Mouse (Mus musculus) cerebellum, adult 9-11 months (tissue): ENCODE measurements around the gene Tprg.
A peak's percentile ranks its signal among the peaks of the same experiment; 100 is the strongest.

Experiments
- DNase-seq: peaks from one replicate; pipeline ENCODE4 v3.0.0; 2022

The Tprg gene

DNA sequence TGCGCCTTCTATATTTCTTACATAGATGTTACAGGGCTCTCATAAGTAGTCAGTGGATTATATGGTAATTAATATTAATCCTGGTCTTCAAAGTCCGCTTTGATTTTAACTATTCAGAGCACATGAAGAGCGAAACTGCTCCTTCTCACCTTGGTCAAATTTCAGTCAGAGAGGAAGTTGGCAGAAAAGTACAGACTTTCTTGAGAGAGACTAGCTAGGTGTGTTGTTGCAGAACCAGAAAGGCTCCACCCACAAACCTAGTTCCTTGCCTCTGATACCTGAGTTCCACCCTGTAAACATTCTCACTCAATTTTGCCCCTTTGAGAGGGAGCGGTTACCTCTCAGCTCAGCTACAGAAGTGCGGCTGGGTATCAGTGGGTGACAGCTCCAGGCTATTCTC is at the start of gene Tprg:
Tprg (plus strand) TSS at position 301 of the 400 bp plus-strand sequence.
- DNase-seq: no peak

DNA sequence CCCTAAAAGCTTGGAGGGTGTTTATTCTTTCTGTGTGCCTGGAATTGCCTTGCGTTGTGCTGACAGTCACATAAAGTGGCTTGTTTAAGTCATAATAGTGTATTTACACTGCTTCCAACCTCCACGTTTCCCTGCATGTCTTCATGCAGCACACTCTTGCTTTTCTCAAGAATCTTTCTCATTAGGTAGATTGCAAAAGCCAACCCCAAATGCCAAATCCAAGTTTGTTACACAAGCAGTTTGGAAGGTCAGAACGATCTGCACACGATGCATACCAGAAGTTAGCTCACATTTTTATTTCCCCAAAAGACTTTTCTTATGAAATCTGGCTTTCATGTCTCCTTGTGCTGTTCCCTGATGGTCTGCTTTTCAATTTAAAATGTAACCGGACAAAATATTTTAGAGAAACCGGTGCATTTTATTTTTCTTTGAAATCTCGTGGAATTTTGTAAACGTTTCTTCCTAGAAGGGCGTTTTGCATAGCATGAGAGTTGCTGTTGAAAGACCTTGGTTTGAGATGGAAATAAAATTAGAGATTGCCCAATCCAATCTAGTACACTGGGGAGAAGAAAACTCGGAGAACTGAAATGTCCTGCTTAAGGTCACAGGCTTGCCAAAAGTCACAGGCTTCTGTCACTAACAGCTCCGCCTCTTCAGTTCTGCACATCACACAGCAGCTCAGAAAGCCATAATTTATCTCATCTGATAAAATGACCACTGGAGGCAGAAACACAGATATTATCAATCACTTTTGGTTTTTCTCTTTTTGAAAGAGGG is 48.2 kb upstream of the Tprg start:
- no peak for DNase-seq

DNA sequence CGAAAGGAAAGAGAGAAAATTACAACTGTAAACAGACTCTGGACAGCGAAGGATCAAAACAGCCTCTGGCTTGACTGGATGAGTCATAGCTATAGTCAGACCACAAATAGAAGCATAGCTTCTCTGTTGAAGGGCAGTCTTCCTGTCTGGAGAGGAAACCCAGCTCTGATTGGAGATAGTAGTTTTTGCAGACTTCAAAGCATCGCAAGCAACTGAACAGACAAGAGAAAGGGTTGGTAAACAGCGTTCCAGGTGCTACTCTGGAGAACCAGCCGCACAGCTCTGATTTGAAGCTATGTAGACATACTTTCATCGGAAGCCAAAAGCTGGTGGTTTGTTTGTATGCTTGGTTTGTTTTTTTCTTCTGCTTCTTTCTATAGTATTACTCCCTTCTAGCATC is 37.7 kb upstream of the Tprg start:
- DNase-seq: no peak

DNA sequence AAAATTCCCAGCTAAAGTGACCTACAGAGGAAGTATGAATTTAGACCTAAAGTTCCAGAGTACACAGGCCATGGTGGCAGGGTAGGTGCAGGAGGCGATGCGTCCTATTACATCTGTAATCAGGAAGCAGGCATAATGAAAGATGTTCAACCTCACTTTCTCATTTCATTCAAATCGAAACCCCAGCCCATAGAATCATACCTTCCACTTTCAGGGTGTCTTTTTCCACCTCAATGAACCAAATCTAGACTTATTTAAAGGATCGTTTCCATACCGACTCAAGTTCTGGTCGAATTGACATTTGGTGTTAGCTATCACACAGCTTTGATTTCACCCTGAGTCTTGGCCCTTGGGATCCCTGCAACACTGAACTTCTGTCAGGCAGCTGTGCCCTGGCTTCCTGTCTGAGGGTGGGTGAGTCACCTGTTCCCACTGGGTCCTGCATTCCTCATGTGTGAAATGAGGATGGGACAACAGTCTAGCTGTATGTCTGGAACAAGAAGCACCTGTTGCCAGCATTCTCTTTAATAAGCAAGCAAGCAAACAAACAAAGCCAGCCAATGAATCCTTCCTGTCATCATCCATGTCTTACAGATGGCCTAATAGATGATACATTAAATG is 36.4 kb upstream of the Tprg start:
- DNase-seq: no peak

DNA sequence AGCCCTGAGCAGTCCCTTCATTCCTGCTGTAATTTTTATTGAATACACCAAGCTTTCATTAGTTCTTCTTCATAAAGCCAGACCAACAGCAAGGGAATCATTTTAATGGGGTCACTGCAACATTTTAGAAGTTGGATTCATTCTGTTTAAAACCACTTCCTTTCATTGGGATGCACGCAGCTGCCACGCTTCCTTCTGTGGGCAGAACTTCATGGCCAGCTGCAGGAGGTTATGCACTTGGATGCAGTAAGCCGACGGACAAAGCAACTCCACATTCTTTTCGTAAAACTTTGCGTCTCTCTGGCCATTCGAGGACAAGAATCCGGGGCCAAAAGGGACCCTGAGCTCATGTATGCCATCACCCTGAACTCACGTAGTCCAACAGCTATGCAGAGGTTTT is 35.5 kb upstream of the Tprg start:
- no peak for DNase-seq

DNA sequence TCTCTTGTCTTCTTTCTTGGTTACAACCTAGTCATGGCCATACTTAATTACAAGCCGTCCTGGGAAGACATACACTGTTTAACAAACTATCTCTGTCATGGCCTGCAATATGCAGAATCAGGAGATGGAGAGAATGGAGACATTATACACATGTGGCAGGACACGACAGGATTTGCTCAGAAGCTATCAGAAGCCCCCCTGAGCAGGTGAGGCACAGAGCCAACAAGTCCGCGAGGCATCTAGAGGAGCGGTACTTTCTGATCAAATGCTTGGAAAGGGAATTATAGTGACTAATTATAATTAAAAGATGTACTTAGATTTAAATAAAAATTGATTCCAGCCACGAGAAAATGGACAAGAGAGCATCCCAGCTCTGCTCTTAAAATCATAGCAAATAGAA is 32.0 kb upstream of the Tprg start:
- DNase-seq: no peak

DNA sequence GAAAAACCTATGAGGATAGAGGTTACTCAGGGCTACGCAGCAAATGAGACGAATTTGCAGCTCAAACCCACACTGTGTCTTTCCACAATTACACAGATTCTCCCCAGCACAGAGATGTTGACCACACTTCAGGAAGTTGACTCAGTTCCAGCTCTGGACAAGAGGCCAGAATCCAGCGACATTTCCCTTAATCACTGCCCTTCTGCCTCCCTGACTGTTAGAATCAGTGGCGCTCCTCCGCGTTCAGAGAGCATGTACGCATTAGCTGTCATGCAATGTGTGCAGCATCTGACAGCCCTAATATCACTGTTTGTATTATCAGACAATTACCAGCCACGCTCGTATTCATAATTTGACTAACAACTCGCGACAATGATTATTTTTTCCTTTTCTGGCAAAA is 31.4 kb upstream of the Tprg start:
- DNase-seq: no peak

DNA sequence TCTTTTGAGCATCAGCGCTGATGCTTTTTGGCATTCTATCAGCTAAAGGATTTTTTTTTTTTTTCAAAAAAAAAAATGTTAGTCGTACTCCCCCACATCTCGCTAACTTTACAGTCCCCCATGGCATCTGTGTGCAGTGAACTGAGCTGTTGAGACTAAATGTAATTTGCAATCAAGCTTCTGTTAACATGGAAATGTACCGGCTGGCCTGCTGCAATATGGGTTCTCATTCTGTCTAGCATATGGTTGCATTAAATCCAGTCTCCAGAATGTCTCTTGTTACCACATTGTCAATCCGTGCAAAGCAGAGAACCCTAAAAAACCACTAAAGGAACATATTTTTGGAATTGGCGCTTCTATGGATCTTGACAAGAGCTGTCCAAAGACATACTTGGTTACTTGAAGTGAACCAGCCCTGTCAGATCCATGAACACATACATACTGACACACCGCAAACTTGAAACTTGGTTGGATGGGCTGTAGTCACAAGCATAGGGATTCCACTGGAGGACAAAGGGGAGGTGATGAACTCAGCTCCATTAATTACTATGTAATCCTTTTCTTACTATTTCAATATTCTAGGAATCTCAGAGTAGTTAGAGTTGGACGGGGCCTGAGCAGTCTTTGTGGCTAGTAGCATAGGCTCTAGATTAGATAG is 30.9 kb upstream of the Tprg start:
- DNase-seq: no peak

DNA sequence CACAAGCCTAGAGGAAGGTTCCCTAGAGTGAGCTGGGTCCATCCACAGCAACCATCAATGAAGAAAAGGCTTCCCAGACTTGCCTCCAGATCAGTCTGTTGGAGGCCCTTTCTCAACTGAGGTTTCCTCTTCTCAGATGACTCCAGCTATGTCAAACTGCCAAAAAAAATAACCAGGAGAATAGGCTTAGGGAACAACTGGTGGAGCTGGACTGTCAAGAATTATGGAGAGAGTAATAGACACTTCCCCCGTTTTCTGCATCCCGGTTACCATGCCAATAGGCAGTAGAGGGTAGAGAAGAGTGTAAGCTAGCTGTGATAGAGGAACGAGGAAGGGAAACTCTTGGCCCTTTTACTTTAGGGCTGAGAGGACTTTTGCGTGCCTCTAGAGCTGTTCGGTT is 24.3 kb upstream of the Tprg start:
- DNase-seq: no peak

DNA sequence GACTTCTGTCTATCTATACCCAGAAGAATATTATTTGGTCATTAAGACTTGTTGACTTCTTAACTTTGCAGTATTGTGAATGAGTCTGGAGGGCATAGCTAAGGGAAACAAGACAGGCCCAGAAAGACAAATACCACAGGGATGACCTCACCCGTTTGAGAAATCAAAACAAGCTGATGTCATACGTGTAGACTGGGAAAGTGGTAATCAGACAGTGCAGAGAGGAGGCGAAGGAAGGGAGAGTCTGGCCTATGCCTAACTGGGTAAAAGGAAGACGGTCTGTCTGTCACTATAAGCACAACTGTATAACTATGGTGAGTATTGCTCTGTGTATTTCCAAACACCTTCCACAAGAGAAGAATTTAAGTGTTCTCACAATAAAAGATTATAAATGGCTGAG is 23.7 kb upstream of the Tprg start:
- no peak for DNase-seq

DNA sequence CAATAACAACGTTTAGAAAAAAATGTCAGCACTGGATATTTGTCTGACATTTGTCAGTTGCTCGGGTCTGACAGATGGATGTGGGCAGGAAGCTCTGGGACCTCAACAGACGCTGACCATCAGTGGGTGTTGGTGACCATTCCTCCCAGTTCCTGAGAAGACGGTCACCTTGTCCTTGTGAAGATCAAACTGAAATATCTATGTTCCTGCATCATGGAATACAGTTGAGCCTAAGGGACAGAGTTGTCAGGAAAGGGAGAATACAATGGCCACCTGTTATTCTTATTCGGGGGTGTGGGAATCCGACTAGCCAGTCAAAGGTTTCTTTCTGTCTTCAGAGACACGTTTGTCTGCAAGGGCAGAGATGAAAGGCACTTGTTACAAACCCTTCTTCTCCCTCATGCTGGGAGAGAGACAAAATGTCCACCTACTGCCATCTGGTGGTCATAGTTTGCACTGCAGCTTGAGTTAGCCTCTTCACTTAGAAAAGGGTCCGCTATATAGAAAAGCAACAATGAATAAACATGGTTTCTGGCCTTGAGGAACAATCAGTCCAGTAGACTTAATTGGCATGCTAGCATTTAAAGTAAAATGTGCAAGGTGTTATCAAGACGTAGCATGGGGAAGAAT is 23.0 kb upstream of the Tprg start:
- peak; percentile 63 for DNase-seq

DNA sequence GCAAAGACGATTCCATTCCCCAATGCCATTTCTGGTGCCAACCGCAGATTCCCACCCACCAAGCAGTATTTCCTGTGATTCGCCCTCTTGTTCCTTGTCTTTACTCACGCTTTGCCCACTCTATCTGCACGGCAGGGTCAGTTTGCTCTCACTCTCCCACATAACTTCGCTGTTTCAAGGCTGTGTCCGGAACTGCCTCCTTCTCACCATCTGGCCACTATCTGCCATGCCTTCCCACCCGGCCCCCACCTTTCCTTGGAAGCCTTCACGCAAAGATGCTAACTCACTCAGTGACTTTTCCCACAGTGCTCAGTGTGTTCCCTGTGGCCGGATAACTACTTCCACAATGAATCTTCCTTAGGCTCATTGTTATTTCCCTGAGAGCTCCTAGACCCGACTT is 21.4 kb upstream of the Tprg start:
- no peak for DNase-seq

DNA sequence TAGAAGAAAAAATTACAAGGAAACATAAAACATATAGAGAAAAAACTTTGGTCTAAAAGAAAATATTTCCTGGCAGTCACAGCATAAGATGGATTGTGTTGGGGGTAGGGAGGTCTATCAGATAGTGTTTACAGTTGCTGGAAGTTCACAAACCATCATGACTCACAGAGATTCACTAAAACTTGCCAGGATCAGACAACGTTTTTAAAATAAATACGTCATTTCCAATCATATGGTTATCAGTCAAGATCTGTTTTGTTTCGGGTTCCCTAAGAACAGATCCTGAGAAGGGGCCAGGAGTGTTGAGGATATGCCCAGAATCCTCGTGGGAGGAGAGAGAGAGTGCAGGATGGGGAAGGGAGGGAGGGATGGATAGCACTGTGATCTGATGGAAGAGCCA is 18.3 kb upstream of the Tprg start:
- no peak for DNase-seq

DNA sequence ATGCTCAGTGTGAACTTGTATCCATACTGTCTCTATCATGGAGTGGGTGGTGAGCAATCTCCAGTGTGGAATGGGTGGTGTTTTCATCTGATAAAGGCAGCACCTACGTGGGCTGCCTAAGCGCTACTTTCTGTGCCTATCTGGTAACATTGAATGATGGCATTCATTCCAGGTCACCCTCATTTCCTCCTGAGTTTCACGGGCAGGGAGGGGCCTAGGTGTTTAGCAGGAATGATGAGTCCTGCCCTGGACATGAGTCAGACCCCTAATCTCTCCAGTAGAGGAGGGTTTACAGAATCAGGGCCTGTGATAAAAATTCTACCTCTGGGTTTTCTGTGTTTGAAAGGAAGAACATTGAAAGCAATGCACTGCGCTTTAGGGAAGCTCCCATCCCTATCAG is 4.1 kb upstream of the Tprg start:
- no peak for DNase-seq

DNA sequence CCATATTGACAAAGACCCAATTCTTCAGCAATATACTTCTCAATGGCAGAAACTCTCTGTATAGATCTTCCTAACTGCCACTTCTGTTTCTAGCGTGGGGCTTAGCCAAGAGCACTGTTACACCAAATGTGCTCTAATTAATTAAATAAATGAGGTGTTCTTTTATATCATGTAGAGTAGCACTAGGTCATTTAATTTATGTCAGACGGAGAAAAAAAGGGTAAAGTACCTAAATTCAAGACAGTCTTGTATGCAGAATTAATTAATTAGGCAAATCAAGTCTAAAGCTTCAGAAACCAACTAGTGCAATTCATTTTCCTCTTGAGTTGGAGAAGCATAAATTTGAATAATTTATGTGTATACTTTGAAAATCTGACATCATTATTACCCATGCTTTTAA is 7.1 kb downstream of the Tprg start:
- DNase-seq: no peak

DNA sequence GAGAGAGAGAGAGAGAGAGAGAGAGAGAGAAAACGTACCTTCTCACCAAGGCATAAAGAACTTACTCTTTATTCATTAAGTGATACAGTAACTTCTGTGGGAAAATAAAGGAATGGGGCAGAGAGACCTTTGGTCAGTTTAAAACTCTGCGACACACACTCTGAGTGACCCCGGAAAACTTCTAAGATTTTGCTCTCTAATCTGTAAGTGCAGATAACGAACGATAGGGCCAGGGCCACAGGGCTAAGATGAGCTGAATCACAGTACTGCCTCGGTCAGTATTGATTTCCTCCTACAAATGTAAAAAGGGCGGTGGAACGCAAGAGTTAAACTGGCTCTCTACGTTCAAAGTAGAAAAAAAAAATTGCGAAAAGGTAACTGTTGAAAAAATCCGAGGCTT is 8.9 kb downstream of the Tprg start:
- no peak for DNase-seq

DNA sequence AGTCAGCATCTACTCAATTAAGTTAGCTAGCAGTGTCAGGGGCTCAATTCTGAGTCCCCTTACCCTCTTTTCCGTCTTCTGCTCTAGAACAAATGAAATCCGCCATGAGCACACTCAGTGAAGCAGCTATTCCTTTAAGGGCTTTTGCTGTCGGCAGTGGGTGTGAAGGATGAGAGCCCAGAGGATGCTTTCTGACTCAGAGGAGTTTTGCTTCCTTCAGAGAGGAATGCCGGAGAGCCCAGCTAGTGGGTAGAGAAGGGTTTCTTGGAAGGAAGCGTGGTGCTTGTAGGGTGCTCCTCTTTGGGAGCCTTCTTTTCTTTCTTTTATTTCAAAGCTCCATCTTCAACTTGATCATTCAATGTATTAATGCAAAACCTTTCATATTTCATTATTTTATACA is 10.1 kb downstream of the Tprg start:
- DNase-seq: no peak

DNA sequence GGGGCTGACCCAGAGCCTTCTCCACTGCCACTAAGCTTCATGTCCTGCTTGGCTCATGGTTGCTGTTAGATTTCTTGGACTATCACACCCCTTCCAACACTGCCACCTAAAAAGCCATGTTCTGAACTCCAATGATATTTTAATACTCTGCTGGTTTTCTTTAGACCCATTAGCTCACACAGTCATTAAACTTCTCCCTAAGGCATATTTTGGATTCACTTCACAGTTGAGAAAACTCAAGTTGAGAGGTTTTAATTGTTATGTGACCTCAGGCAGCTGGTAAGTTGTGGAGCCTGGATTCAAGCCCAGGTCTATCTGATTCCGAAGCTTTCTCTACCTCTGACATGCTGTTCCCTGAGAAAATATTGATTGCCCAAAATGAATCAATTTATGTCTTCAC is 11.6 kb downstream of the Tprg start:
- no peak for DNase-seq

DNA sequence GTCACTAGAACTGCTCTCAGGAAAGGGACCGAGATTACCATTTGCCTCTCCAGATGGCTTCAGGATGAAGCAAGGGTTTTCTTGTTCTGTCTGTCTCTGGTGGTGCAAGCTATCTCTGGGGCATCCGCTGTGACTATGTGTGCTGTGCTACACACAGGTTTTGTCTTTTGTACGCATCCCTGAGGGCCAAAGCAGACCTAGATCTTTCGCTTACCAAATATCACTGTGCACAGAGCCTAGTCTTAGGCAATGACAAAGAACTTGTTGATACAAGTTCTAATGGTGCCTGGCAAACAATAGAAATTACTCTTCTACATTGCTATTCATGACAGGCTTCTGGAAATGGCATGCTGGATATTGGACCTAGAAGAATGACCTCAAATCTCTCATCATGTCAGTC is 16.0 kb downstream of the Tprg start:
- DNase-seq: no peak

DNA sequence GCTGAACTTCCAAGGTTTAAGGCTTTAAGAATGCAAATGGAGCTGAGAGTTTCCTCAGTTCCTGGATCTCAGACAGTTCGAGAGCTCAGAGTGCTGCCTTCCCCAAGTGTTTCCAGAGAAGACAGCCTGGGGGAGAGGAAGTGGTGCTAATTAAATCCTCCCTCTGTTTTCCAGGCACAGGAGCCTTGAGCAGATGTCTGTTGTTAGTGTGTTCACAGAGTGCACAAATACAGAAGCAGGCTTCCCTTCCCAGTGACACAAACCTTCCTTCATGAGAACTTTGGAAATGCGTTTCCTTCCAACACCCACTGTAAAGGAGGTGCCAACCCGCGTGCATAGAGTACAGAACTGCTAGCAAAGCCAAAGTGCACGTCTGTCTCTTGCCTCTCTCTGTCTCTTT is 27.4 kb downstream of the Tprg start:
- no peak for DNase-seq

DNA sequence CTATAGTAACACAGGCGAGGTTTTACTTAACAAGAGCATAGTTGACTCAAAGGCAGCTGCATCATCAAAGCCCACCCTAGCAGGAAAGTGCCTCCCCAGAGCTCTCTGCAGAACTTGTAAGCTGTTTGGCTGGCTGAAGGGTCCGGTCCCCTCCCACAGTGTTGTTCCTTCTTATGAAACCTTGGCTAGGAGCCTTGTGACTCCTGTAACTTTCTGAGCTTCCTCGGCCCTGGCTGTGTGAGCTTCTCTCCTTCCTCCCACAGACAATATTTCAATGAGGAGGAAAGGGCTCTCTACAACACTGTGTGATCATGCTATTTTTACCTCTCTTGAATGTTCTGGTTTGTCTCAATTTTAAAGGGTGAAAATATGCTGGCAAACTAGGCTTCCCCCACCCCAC is 28.5 kb downstream of the Tprg start:
- DNase-seq: no peak

DNA sequence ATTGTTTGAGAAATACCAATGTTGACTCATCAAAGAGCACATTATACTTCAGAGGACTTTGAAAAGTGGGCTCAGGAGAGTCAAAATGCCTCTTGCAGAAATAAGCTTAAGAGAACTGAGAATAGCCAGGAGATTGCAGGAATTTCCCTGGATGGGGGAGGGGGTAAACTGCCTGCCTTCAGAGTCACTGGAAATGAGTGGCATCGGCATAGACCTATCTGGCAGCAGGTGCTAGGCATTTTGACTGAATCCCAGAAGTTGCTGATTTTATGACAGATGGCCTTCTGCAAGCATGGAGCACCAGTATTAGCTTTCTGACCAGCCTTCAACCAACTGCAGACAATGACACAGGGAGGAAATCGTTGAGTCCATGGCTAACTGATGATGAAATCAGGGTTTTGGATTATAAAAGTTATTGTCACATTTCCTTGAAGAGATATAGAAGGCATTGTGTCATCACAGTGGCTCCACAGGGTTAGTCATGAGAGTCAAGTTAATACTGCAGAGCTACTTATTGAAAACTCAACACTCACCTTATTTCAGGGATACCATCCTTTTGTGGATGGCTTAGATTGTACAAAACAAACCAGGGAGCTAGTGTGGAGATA is 39.1 kb downstream of the Tprg start:
- no peak for DNase-seq
